Mouse (Mus musculus) CD4-positive, CD25-positive, alpha-beta regulatory T cell, adult 2 months (primary cell): ENCODE data around the gene Fam53b.
A peak's percentile ranks its signal among the peaks of the same experiment; 100 is the strongest.

Source experiments
- DNase-seq: peaks from one replicate; pipeline ENCODE4 v3.0.0-alpha.2; 2012; ENCODE audit warnings: low read depth, low spot score

Fam53b gene

DNA sequence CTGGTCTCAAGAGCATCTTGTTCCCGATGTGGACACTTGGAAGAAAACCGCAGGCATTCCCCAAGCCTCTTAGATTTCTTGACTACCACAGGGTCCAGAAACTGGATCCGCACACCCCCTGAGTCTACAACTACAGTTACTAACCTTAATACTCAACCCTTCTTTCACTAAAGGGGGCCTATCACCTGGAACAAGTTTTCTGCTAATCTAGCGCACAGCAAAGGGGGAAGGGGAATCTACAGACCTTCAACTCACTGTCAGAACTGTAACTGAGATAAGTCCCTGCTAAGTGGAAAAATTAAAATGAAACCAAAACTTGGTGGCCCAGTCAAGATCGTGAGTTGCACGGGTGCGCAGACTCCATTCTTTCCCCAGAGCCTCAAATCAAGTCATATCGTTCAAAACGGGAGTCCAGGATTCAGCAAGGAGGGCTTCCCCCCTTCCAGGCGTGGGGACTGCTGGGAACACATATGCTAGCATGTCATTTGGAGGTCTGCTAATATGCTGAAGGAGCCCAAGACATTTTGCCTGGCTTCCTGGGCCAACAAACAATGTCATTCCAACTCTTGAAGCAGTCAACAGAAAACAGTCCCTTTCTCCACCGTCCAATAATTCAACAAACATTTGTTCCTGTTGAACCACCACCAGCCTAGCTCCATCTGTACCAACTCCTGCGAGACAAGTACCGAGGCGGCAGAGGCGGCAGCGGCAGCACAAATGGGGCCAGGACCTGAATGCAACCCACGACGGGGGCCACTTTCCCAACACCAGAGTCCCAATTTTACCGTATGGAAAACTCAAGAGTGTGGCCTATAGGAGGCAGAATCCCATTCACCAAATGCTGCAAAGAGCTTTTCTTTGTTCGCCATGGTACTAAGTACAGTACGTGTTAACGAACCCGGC, 1.7 kb downstream of the Fam53b start:
- DNase-seq = peak; percentile 84

DNA sequence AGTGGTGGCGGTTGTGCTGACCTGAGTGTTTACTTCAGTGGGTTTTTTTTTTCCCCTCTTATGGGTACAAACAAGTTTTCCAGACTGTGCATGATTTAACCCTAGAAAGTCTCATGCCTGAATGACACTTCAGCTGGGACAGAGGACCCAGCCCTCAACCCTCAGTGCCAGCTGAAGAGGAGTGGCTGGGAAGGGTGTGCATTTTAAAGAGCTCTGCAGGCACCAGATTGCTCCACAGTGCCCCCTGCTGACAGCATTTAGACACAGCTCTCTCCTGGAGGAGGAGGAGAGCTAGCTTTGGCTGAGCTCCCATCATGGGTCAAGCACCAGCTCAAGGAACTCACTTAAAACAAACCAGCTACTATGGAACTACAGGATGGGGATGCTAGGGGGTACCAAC, 2.8 kb downstream of the Fam53b start:
- peak; percentile 94 for DNase-seq

GRCm38 (mm10) chr7:132810368-132810767, 3.3 kb downstream of the Fam53b start:
- peak; percentile 55 for DNase-seq

DNA sequence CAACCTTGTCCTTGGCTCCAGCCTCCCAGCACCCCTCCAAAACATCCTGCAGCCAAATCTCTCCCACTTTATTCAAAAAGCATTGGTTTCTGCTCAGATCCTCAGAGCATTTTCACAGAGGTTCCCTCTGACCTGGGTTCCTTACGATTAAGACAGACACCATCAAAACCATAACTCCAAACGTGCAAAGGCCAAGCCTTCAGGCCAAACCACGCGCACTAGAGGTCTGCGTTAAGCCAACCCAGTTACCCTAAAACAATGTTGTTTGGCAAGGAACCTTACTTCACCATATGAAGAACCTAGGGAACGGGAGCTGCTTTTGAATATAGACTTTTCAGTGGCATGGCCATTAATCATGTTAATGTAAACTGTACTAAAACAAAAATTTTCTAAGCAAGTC, 4.0 kb downstream of the Fam53b start:
- DNase-seq = peak; percentile 4

DNA sequence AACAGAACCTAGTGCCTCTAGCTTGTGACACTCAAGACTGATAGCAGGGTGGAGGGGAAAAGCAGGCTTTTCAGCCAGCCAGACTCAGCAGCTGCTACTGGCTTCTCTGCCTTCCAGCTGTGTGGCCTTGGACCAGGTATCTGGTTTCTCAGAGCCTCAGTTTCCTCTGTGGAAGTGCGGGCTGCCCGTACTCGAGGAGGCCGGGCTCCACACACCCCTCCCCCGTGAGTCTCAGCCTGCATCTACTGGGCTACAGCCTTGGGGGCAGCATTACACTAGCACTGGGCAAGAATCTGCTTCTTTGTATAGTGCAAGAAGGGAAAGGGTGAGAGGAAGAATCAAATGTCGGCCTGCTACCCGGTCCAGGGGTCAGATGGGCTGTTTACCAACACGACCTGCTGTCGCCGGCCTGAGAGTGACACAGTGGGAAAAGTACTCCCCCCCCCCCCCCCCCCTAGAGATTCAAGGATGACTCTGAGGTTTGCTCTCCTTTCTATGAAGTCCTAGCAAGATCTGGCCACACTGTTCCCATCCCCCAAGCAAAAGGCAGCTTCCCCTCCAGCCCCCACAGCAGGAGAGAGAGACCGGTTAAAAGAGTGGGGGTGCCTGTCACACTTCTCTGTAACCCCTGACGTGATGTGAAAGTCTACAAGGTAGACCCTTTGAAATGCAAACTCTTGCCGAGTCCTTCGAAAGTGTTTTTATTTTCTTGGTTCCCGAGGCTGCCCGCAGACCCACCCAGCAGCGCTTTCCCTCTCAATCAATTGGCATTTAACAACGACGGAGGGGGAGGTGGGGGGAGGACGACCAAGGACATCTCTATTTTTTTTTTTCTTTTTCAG, 4.6 kb downstream of the Fam53b start:
- DNase-seq = peak; percentile 50

DNA sequence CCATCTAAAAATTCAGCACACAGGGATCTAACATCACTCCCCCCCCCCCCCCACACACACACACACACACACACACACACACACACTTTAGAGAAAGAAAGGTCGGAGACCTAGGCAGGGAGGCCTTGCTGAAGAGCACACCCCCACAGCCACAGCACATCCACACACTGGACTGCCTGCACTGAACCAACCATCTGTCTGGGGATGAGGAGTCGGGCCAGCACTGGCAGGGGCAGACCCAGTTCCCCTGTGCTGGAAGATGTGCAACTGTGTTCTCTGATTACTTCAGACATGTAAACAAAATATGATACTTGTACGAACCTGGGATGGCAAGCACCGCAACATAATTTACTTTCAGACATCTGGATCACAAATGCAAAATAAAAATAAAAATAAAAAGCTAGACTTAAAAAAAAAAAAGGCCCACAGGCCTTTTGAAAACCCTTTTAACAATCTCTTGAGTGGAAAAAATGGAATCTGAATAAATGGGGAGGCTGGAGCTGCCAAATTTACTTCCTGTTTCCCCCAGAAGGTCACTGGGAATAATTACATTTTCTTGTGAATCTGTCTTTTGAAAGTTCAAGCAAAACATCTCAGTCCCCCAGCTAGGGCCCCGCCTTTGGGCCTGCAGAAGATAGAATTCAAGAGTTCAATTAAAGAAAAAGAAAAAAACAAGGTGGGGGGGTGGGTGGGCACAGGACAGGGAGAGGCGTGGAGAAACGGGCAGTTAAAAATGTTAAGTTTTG, 5.5 kb downstream of the Fam53b start:
- DNase-seq = peak; percentile 42

- DNase-seq = peak; percentile 52
Measured at GRCm38 (mm10) chr7:132806926-132807857, 6.5 kb downstream of the Fam53b start.

GRCm38 (mm10) chr7:132806286-132806685, 7.4 kb downstream of the Fam53b start:
- peak; percentile 38 for DNase-seq

GRCm38 (mm10) chr7:132804951-132805350, 8.7 kb downstream of the Fam53b start:
- DNase-seq = peak; percentile 55

- peak; percentile 29 for DNase-seq
Measured at GRCm38 (mm10) chr7:132804461-132804860, 9.2 kb downstream of the Fam53b start.

- DNase-seq = peak; percentile 90
Measured at GRCm38 (mm10) chr7:132803962-132804361, 9.7 kb downstream of the Fam53b start.

- DNase-seq = peak; percentile 25
Measured at GRCm38 (mm10) chr7:132803336-132803735, 10.3 kb downstream of the Fam53b start.

DNA sequence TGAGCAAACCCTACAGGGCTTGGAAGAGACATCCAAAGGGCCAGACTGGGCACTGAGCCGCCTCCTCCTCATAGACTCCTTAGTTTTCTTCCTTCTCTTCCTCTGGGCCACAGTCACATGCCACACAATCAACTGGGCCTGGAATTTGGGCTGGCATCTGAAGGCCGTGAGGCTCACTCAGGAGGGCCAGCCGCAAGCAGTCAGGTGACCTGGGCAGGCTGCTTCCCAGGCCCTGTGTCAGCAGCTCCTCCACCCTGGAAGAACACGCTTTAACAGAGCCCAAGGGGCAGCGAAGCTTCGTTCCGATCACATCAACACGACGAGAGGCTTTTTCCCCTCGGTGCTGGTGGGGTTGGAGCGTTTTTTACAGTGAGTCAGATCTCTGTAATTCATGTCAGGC, 11.0 kb downstream of the Fam53b start:
- DNase-seq = peak; percentile 9

GRCm38 (mm10) chr7:132802066-132802465, 11.6 kb downstream of the Fam53b start:
- peak; percentile 57 for DNase-seq

GRCm38 (mm10) chr7:132801509-132801908, 12.2 kb downstream of the Fam53b start:
- DNase-seq = peak; percentile 44

DNA sequence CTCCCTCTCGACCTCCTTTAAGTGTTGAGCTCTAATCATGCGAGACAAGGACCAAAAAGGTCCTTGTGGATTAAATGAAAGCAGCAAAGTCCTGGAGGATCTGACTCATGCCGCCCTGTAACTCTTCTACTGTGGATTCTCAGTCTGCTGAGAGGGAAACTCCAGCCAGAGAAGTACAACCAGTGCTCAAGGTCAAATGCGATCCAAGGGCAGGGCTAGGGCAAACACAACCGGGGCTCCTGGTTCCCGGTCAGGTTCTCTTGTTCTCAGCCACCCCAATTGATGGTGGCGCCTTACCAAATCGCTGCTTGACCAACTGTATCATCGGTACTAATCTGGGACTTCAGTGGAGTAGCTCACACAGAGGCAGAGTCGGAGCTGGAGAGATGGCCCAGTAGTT, 12.8 kb downstream of the Fam53b start:
- peak; percentile 13 for DNase-seq

GRCm38 (mm10) chr7:132799119-132800016, 14.3 kb downstream of the Fam53b start:
- DNase-seq = no peak

DNA sequence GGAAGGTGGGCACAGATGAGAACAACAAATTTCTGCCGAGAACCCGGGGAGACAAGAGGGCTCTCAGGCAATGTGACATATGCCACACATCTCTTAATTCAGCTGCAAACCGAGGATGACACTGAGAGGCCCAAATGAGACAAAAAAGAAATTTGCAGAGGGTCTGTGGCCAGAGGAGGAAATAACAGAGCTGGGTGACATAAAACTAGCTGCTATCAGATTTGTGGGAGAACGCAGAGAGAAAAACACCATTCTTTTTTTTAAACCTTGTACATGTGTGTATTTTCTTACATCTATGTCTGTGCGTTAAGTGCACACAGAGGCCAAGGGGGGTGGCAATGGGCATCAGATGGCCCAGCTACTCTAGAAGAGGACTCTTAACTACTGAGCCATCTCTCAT, 18.5 kb downstream of the Fam53b start:
- peak; percentile 55 for DNase-seq

GRCm38 (mm10) chr7:132793467-132793866, 20.2 kb downstream of the Fam53b start:
- DNase-seq = no peak
